Mouse (Mus musculus) bone marrow macrophage, adult 2 months (primary cell): ENCODE results near the gene Xk.

Experiments
- CTCF ChIP-seq: IDR thresholded peaks from 2 replicates; pipeline ENCODE4 v1.5.1; 2012; ENCODE audit warnings: low read depth, mild to moderate bottlenecking, low read length, moderate library complexity
- POLR2A ChIP-seq: IDR thresholded peaks from 2 replicates; pipeline ENCODE4 v1.6.1; 2012; ENCODE audit warnings: mild to moderate bottlenecking, low read depth, low read length, borderline replicate concordance

DNA sequence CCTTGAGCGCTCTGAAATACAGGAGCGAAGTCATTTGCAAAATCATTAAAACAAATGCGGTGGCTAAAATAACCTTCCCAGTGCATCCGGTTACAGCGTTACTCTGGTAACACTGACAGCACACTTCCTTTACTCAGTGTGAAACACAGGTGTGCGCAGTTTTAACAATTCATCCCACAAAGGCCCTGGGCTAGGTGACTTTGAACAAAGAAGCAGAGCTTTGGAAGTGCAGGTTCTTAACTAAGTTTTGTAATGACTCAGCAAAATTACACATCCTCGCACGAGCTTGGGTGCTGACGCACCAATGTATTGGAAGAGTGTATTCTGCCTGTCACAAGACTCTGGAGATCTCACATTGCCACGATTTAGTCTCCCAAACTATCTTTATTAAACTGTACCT lies 18.6 kb upstream of the Xk start:
- TF ChIP-seq CTCF, result no peak
- TF ChIP-seq POLR2A, result no peak
